Mouse (Mus musculus): ENCODE data around the gene Agmat. TPM values are rescaled to one million over a fixed set of nuclear protein-coding genes. Genes with fewer than 3 reads are reported as not detected.

Gene Agmat
- polyA plus RNA-seq, 1 experiment from 2014 or later = 65.6 TPM

DNA sequence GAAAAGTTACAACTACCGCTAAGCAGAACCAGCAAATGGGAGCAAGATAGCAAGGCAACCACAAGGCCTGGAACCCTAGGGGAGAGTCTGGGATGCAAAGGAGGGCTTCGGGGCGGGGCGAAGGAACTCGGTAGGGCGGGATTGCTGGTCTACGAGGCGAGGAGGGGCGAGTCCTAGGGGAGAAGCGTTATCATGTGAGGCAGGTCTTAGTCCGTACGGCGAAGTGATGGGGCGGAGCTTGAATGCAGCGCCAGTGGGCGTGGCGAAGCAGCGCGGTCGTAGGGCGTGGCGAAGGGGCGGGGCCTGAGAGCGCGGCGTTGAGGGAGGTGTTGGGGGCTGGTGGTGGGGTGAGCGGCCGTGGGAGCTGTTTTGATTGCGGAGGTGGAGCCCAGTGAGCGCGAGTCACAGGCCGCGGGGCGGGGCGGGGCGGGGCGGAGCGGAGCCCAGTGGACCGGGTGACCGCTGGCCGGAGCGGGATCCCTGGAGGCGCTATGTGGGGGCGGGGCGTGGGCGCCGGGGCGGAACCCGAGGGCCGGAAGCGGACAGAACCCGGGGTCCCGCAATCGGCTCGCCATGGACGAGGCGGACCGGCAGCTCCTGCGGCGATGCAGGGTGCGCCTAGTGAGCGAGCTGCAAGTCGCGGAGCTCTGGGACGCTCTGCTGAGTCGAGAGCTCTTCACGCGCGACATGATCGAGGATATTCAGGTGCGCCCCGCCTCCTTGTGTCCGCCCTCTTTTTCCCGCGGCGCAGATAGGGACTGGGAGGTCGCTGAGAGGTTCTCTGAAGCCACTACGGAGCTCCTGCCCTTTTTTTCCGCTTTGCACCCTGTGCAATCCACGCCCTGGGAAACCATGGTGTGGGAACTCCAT is 47.0 kb downstream of the Agmat start, which contains the start of gene Casp9:
TSS of gene Casp9 (plus strand) at position 331 of the 870 bp plus-strand sequence.
- no peaks in the 10 kb centered on the region for H3K27me3 ChIP-seq (replicated peaks; ENCODE audit: control insufficient read depth, insufficient read depth, low read length)
- peak; percentile 82 for ATAC-seq
- no peaks in the 10 kb centered on the region for H3K9me3 ChIP-seq (ENCODE audit: control insufficient read depth, low read length)
- H3K36me3 ChIP-seq (ENCODE audit: control insufficient read depth, insufficient read depth, low read length) = peaks cover 10% of the 10 kb centered on the region; the same call in 1 of the 2 replicates
- peak within 1 kb of the TSS; percentile 67 for H3K4me2 ChIP-seq (ENCODE audit: low read depth, low read length)
- under 1% methylated on average over 68 of the region's 80 CpGs for WGBS
- H3K4me1 ChIP-seq (ENCODE audit: control insufficient read depth, insufficient read depth, low read length) = peaks cover 32% of the 10 kb centered on the region
- H3K9ac ChIP-seq (ENCODE audit: low read depth, low read length) = peak within 1 kb of the TSS; percentile 80
- peak within 1 kb of the TSS; percentile 74 for H3K4me3 ChIP-seq (ENCODE audit: low read length)
- H3K27ac ChIP-seq (ENCODE audit: low read length) = peak within 1 kb of the TSS; percentile 97

DNA sequence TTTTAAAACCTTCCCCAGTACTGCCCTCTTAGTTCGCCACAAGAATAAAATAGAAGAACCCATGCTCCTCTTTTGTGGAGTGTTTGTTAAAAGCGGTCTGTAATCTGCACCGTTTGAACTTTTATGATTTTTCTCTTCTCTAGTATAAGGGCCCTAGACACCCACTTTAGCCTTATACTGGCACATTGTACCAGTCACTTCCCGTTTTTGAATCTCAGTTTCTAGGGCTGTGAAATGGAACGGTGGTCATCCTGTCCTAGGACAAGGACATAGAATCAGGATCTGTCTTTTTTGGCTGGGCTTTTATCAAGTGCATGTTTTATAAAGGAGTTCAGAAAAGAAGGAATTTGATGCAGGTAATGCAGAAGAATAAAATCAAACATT is 47.7 kb downstream of the Agmat start:
- Histone ChIP-seq H3K9me3 (ENCODE audit: control insufficient read depth, low read length) (no peaks in the 10 kb centered on the region), H3K4me2 (ENCODE audit: low read depth, low read length) (peak overlapping the region; percentile 67), H3K4me1 (ENCODE audit: control insufficient read depth, insufficient read depth, low read length) (peaks cover 32% of the 10 kb centered on the region), H3K4me3 (ENCODE audit: low read length) (peak overlapping the region; percentile 74), H3K27ac (ENCODE audit: low read length) (peak overlapping the region; percentile 97), H3K36me3 (ENCODE audit: control insufficient read depth, insufficient read depth, low read length) (peaks cover 10% of the 10 kb centered on the region; the same call in 1 of the 2 replicates), H3K27me3 (replicated peaks; ENCODE audit: control insufficient read depth, insufficient read depth, low read length) (no peaks in the 10 kb centered on the region), H3K9ac (ENCODE audit: low read depth, low read length) (peak overlapping the region; percentile 80)
- WGBS = 7% methylated on average over 5 of the region's 5 CpGs
- ATAC-seq = no peak

DNA sequence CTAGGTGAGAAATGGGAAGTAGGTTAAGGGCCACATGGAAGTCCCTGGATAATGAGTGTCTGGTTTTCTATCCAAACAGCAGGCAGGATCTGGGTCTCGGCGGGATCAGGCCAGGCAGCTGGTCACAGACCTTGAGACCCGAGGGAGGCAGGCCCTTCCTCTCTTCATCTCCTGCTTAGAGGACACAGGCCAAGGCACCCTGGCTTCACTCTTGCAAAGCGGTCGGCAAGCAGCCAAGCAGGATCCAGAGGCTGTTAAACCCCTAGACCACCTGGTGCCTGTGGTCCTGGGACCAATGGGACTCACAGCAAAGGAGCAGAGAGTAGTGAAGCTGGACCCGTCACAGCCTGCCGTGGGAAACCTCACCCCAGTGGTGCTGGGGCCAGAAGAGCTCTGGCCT is 49.9 kb downstream of the Agmat start:
- H3K36me3 ChIP-seq (ENCODE audit: control insufficient read depth, insufficient read depth, low read length) = peaks cover 10% of the 10 kb centered on the region; the same call in 1 of the 2 replicates
- H3K9ac ChIP-seq (ENCODE audit: low read depth, low read length) = peak overlapping the region; percentile 24
- ATAC-seq = no peak
- H3K9me3 ChIP-seq (ENCODE audit: control insufficient read depth, low read length) = no peaks in the 10 kb centered on the region
- WGBS = 86% methylated on average over 7 of the region's 7 CpGs
- H3K4me2 ChIP-seq (ENCODE audit: low read depth, low read length) = no peak overlapping the region
- peaks cover 23% of the 10 kb centered on the region for H3K4me1 ChIP-seq (ENCODE audit: control insufficient read depth, insufficient read depth, low read length)
- no peak overlapping the region for H3K27ac ChIP-seq (ENCODE audit: low read length)
- no peaks in the 10 kb centered on the region for H3K27me3 ChIP-seq (replicated peaks; ENCODE audit: control insufficient read depth, insufficient read depth, low read length)
- H3K4me3 ChIP-seq (ENCODE audit: low read length) = no peak overlapping the region

DNA sequence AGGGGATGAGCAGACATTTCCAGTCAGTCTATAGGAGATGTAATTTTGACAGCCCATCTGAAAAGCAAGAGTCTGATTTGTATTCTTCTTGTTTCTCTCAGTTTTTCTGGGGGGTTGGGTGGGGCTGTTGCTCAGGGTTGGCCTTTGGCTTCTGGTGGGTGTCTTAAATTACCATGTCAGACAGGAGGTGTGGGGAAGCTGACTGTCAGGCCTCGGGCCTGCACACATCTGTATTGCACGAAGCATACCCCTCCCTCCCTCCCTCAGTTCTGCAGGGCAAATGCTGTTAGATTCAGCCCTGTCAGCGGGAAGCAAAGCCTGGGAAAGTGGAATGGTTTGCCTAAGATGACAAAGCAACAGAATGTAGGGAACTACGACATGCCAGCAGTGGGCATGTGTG is 50.5 kb downstream of the Agmat start:
- no peaks in the 10 kb centered on the region for H3K27me3 ChIP-seq (replicated peaks; ENCODE audit: control insufficient read depth, insufficient read depth, low read length)
- H3K36me3 ChIP-seq (ENCODE audit: control insufficient read depth, insufficient read depth, low read length) = peaks cover 10% of the 10 kb centered on the region; the same call in 1 of the 2 replicates
- H3K4me2 ChIP-seq (ENCODE audit: low read depth, low read length) = no peak overlapping the region
- no peaks in the 10 kb centered on the region for H3K9me3 ChIP-seq (ENCODE audit: control insufficient read depth, low read length)
- no peak overlapping the region for H3K27ac ChIP-seq (ENCODE audit: low read length)
- H3K4me3 ChIP-seq (ENCODE audit: low read length) = no peak overlapping the region
- no peak for ATAC-seq
- H3K4me1 ChIP-seq (ENCODE audit: control insufficient read depth, insufficient read depth, low read length) = peaks cover 20% of the 10 kb centered on the region
- H3K9ac ChIP-seq (ENCODE audit: low read depth, low read length) = no peak overlapping the region; the same call in 1 of the 2 replicates
- 88% methylated on average over 4 of the region's 4 CpGs for WGBS

DNA sequence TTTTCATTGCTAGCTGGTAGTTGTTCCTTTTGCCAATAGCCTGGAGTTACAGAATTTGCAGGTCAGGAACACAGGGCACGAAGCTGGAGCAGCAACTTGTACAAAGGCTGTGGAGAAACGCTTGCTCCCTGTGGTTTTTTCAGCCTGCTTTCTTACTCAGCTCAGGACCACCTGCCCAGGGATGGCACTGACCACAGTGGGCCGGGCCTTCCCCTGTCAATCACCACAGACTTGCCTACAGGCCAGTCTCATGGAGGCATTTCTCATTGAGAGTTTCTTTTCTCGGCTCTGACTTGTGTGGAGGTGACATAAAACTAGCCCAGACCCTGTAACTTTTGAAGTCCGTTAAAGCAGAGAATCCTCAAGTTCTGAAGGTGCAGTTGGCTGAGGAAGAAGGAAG is 51.1 kb downstream of the Agmat start:
- H3K9me3 ChIP-seq (ENCODE audit: control insufficient read depth, low read length) = no peaks in the 10 kb centered on the region

DNA sequence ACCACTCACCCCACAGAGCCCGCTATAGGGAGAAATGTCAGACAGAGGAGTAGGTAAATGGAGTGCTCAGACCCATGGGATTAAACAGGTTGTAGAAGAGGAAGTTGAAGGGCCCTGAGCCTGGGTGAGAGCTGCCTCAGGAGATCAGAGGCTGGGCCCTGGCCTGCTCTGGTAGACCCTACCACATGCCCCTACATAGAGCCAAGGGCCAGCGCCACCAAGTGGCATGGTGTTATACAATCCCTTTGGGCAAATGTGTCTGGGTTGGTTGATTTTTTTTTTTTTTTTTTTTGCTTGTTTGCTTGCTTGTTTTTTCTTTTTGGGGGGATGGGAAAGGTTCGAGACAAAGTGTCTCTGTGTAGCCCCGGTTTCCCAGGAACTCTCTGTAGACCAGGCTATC is 57.6 kb downstream of the Agmat start:
- Histone ChIP-seq H3K4me2 (ENCODE audit: low read depth, low read length) (no peak overlapping the region), H3K27ac (ENCODE audit: low read length) (no peak overlapping the region), H3K4me1 (ENCODE audit: control insufficient read depth, insufficient read depth, low read length) (no peaks in the 10 kb centered on the region), H3K36me3 (ENCODE audit: control insufficient read depth, insufficient read depth, low read length) (peaks cover 17% of the 10 kb centered on the region), H3K9ac (ENCODE audit: low read depth, low read length) (no peak overlapping the region), H3K9me3 (ENCODE audit: control insufficient read depth, low read length) (no peaks in the 10 kb centered on the region), H3K4me3 (ENCODE audit: low read length) (no peak overlapping the region), H3K27me3 (replicated peaks; ENCODE audit: control insufficient read depth, insufficient read depth, low read length) (no peaks in the 10 kb centered on the region)
- 88% methylated on average over 4 of the region's 4 CpGs for WGBS
- ATAC-seq = no peak

More for the DNA sequence above, 51.1 kb downstream of the Agmat start:
- WGBS = 90% methylated on average over 5 of the region's 5 CpGs
- H3K27ac ChIP-seq (ENCODE audit: low read length) = no peak overlapping the region
- H3K4me2 ChIP-seq (ENCODE audit: low read depth, low read length) = no peak overlapping the region
- ATAC-seq = no peak
- no peaks in the 10 kb centered on the region for H3K27me3 ChIP-seq (replicated peaks; ENCODE audit: control insufficient read depth, insufficient read depth, low read length)
- H3K4me1 ChIP-seq (ENCODE audit: control insufficient read depth, insufficient read depth, low read length) = peaks cover 20% of the 10 kb centered on the region
- H3K9ac ChIP-seq (ENCODE audit: low read depth, low read length) = no peak overlapping the region
- H3K4me3 ChIP-seq (ENCODE audit: low read length) = no peak overlapping the region
- peaks cover 10% of the 10 kb centered on the region; the same call in 1 of the 2 replicates for H3K36me3 ChIP-seq (ENCODE audit: control insufficient read depth, insufficient read depth, low read length)

DNA sequence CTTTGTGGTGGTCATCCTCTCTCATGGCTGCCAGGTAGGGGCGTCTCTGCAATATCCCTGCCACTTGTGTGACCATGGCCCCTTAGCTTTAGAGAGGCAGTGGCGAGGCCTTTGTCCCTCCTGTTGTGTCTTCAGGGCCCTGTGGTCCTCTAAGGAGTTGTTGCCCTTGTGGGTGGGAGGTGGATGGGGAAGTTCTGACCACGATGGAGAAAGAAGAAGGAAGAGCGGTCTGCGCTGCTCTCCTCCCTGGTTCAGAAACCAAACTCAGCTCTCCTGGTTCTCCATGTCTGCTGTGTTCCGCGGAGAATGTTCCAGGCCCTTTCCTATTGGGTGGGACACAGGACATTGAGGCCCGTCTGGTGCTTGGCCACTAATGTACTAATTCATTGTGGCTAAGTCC is 59.4 kb downstream of the Agmat start:
- H3K36me3 ChIP-seq (ENCODE audit: control insufficient read depth, insufficient read depth, low read length) = peaks cover 22% of the 10 kb centered on the region
- WGBS = 94% methylated on average over 8 of the region's 8 CpGs
- no peak for ATAC-seq

More for the DNA sequence above, 59.4 kb downstream of the Agmat start:
- no peaks in the 10 kb centered on the region for H3K27me3 ChIP-seq (replicated peaks; ENCODE audit: control insufficient read depth, insufficient read depth, low read length)
- H3K9me3 ChIP-seq (ENCODE audit: control insufficient read depth, low read length) = no peaks in the 10 kb centered on the region
- H3K4me1 ChIP-seq (ENCODE audit: control insufficient read depth, insufficient read depth, low read length) = no peaks in the 10 kb centered on the region
- no peak overlapping the region for H3K9ac ChIP-seq (ENCODE audit: low read depth, low read length)
- no peak overlapping the region for H3K4me3 ChIP-seq (ENCODE audit: low read length)
- no peak overlapping the region for H3K27ac ChIP-seq (ENCODE audit: low read length)
- H3K4me2 ChIP-seq (ENCODE audit: low read depth, low read length) = no peak overlapping the region

Other genes with a start within 250 kb of the Agmat start
- gene Spen, start 208.1 kb upstream of the Agmat start, polyA plus RNA-seq (2015; fragmentation: Nextera tagmentation; extraction: Ambion mirVana) = 6.2 and 6.3 TPM in 2 replicates
- 63.8 and 66.2 TPM in 2 replicates for gene Fblim1, start 140.6 kb upstream of the Agmat start, polyA plus RNA-seq (2015; fragmentation: Nextera tagmentation; extraction: Ambion mirVana)
- 31.7 and 36.4 TPM in 2 replicates for gene Tmem82, start 128.0 kb upstream of the Agmat start, polyA plus RNA-seq (2015; fragmentation: Nextera tagmentation; extraction: Ambion mirVana)
- 7.4 and 10.5 TPM in 2 replicates for gene Slc25a34, start 122.9 kb upstream of the Agmat start, polyA plus RNA-seq (2015; fragmentation: Nextera tagmentation; extraction: Ambion mirVana)
- 5.5 and 5.9 TPM in 2 replicates for gene Plekhm2, start 81.8 kb upstream of the Agmat start, polyA plus RNA-seq (2015; fragmentation: Nextera tagmentation; extraction: Ambion mirVana)
- gene Rsc1a1, start 61.1 kb upstream of the Agmat start, polyA plus RNA-seq (2015; fragmentation: Nextera tagmentation; extraction: Ambion mirVana) = not detected in 2 replicates
- 16.5 and 17.2 TPM in 2 replicates for gene Ddi2, start 23.3 kb upstream of the Agmat start, polyA plus RNA-seq (2015; fragmentation: Nextera tagmentation; extraction: Ambion mirVana)
- 4.2 and 4.3 TPM in 2 replicates for gene Dnajc16, start 44.3 kb downstream of the Agmat start, polyA plus RNA-seq (2015; fragmentation: Nextera tagmentation; extraction: Ambion mirVana)
- gene Casp9, start 46.9 kb downstream of the Agmat start, polyA plus RNA-seq (2015; fragmentation: Nextera tagmentation; extraction: Ambion mirVana) = 21.3 and 24.1 TPM in 2 replicates
- 455 and 890 TPM in 2 replicates for gene Cela2a, start 79.5 kb downstream of the Agmat start, polyA plus RNA-seq (2015; fragmentation: Nextera tagmentation; extraction: Ambion mirVana)
- gene Ctrc, start 99.7 kb downstream of the Agmat start, polyA plus RNA-seq (2015; fragmentation: Nextera tagmentation; extraction: Ambion mirVana) = 0.29 and 0.87 TPM in 2 replicates
- gene Efhd2, start 128.2 kb downstream of the Agmat start, polyA plus RNA-seq (2015; fragmentation: Nextera tagmentation; extraction: Ambion mirVana) = 140 and 163 TPM in 2 replicates

Data from intestine, embryonic 16.5 days (tissue).